Mouse (Mus musculus): ENCODE data around the gene Ankmy2. TPM values are rescaled to one million over a fixed set of nuclear protein-coding genes. Genes with fewer than 3 reads are reported as not detected.
"Not testable (repeated sequence)": the region's sequence is repeated elsewhere in the genome, so short reads cannot be mapped to it uniquely, and the experiment has no call there.

Ankmy2 gene
- polyA plus RNA-seq, 1 experiment from 2014 or later: 25.8 TPM

DNA sequence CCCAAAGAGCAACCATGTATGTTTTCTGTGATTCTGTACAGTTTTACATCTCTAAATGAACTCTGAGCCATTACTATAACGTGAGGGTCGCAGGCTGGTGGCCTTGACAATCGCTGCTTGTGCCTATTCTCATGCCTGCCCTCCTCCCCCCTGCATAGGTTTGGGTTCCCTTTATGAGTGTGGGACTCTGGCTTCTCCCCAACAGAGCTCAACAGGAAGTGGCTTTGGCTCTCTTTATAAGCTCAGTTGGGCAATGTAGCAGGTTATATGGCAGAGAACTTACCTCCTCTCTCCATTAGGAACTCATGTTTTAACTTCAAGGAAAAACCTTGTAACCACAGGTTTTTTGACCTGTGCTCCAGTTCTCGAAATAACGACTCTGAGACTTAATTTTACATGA, 33.4 kb downstream of the Ankmy2 start:
- Histone ChIP-seq H3K9me3 (ENCODE audit: control insufficient read depth) (no peaks in the 10 kb centered on the region), H3K4me1 (replicated peaks; ENCODE audit: control insufficient read depth, insufficient read depth, low read length) (0 out of 2 replicates have a peak, but pooled peaks cover 4% of the 10 kb centered on the region), H3K4me3 (ENCODE audit: low read depth, low read length) (no peak overlapping the region), H3K27ac (ENCODE audit: low read depth, low read length) (no peak overlapping the region), H3K36me3 (ENCODE audit: control insufficient read depth, insufficient read depth) (peaks cover 66% of the 10 kb centered on the region), H3K9ac (ENCODE audit: low read depth, low read length) (no peak overlapping the region), H3K4me2 (replicated peaks; ENCODE audit: low read depth) (no peak overlapping the region), H3K27me3 (replicated peaks; ENCODE audit: control insufficient read depth, insufficient read depth, low read length) (no peaks in the 10 kb centered on the region)
- no peak for TF ChIP-seq CTCF (IDR thresholded peaks at IDR 0.05; ENCODE audit: low read depth)
- ATAC-seq: no peak
- 83% methylated on average over 5 of the region's 5 CpGs for WGBS

DNA sequence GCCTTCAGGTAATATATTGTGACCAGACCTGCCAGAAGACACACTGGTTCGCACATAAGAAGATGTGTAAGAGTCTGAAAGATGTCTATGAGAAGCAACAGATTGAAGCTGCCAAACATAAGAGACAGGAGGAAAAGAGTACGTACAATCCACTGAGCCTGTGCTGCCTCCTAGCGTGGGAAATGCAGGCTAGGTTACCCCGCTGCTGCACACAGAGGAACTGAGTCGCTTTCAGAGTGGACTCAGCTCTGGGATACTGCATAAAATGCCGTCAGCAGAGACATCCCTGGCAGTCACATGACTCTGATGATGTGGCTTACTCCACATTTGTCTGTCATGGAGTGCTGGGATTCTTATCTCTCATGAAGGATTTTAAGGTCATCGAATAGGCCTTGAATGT, 38.1 kb downstream of the Ankmy2 start:
- Histone ChIP-seq H3K4me1 (replicated peaks; ENCODE audit: control insufficient read depth, insufficient read depth, low read length) (no peaks in the 10 kb centered on the region), H3K27me3 (replicated peaks; ENCODE audit: control insufficient read depth, insufficient read depth, low read length) (no peaks in the 10 kb centered on the region), H3K4me2 (replicated peaks; ENCODE audit: low read depth) (no peak overlapping the region), H3K9ac (ENCODE audit: low read depth, low read length) (no peak overlapping the region), H3K36me3 (ENCODE audit: control insufficient read depth, insufficient read depth) (peaks cover 58% of the 10 kb centered on the region), H3K4me3 (ENCODE audit: low read depth, low read length) (no peak overlapping the region), H3K27ac (ENCODE audit: low read depth, low read length) (no peak overlapping the region), H3K9me3 (ENCODE audit: control insufficient read depth) (0 out of 2 replicates have a peak, but pooled peaks cover 3% of the 10 kb centered on the region)
- no peak for ATAC-seq
- WGBS: 94% methylated on average over 7 of the region's 7 CpGs
- no peak for TF ChIP-seq CTCF (IDR thresholded peaks at IDR 0.05; ENCODE audit: low read depth)

DNA sequence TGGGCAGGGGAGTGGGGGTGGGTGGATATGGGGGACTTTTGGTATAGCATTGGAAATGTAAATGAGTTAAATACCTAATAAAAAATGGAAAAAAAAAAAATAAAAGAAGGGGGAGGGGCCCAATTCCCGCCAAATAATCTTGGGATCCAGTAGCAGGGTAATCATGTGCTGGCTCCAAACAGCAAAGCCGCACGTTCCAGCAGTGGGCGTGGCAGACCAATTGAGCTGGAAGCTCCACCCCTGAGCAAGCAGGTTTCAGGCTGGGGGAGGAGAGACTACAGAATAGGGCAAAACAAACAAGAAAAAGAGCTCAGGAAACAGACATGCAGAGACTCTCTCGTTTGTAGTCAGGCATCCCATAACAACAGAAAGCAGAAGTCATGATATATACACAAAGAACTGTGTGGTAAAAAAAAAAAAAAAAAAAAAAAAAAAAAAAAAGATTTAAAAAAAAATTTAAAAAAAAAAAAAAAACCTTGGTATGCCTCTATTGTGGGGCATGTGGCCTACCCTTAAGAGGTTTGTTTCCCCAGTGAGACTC, 48.7 kb downstream of the Ankmy2 start:
- not testable (repeated sequence) for H3K27ac ChIP-seq (ENCODE audit: low read depth, low read length); H3K27me3 ChIP-seq (replicated peaks; ENCODE audit: control insufficient read depth, insufficient read depth, low read length); H3K4me3 ChIP-seq (ENCODE audit: low read depth, low read length); H3K4me1 ChIP-seq (replicated peaks; ENCODE audit: control insufficient read depth, insufficient read depth, low read length); H3K9me3 ChIP-seq (ENCODE audit: control insufficient read depth); H3K9ac ChIP-seq (ENCODE audit: low read depth, low read length); H3K4me2 ChIP-seq (replicated peaks; ENCODE audit: low read depth); H3K36me3 ChIP-seq (ENCODE audit: control insufficient read depth, insufficient read depth)
- 40% methylated on average over 5 of the region's 5 CpGs for WGBS
- ATAC-seq: 0 out of 2 replicates have a peak, but pooled peaks have one; percentile 45

DNA sequence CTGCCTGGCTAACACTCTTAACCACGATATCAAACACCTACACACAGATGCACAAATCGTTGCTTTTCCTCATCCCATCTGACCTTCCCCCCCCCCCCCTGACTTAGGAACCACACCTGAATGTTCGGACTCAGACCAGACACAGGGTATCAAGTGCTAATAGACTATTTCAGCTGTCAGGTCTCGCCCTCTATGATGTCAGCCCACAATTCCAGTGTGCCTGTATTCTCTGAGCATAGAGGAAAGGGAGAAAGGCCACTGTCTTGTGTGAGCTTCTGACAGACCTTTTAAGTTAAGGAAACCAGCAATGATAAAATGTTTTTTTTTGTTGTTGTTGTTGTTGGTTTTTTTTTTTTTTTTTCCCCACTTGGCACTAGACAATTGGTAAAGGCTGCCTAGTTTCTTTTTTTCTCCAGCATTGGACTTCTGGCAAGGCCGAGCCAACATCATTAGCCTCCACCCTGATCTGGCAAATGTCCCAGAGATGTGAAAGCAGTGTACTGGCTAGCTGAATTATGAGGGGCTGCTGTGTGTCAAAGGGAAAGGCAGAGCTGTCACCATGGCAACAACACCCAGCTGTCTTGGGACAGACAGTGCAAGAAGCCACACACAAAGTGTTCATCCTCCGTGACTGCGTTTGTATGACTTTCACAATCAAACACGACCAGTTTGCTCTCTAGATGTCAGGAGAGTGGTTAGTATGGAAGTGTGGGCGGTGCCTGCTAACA, 50.3 kb downstream of the Ankmy2 start:
- no peak overlapping the region for H3K4me3 ChIP-seq (ENCODE audit: low read depth, low read length)
- H3K27ac ChIP-seq (ENCODE audit: low read depth, low read length): no peak overlapping the region
- no peak for TF ChIP-seq CTCF (IDR thresholded peaks at IDR 0.05; ENCODE audit: low read depth)
- H3K9me3 ChIP-seq (ENCODE audit: control insufficient read depth): no peaks in the 10 kb centered on the region
- no peaks in the 10 kb centered on the region for H3K27me3 ChIP-seq (replicated peaks; ENCODE audit: control insufficient read depth, insufficient read depth, low read length)
- 54% methylated on average over 9 of the region's 9 CpGs for WGBS
- H3K36me3 ChIP-seq (ENCODE audit: control insufficient read depth, insufficient read depth): no peaks in the 10 kb centered on the region
- H3K4me1 ChIP-seq (replicated peaks; ENCODE audit: control insufficient read depth, insufficient read depth, low read length): no peaks in the 10 kb centered on the region
- ATAC-seq: peak; percentile 54; the same call in 1 of the 2 replicates
- peak overlapping the region; percentile 40 for H3K4me2 ChIP-seq (replicated peaks; ENCODE audit: low read depth)
- no peak overlapping the region for H3K9ac ChIP-seq (ENCODE audit: low read depth, low read length)

DNA sequence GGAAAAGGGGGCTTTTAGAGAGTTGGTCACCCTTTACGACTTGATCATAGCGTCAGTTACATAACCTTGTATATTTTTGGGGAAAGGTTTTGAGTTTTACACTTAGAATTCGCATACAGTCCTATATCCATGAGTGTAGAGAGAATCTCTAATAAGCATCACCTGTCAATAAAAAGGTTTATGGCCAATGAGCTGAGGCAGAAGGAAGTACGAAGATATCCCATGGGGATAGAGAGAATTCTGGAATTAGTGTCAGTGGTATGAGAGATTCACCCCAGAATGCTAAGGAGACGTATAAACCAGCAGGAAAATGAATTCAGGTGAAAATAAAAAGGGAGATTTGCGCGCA, 50.9 kb downstream of the Ankmy2 start:
- WGBS: 70% methylated on average over 7 of the region's 7 CpGs

DNA sequence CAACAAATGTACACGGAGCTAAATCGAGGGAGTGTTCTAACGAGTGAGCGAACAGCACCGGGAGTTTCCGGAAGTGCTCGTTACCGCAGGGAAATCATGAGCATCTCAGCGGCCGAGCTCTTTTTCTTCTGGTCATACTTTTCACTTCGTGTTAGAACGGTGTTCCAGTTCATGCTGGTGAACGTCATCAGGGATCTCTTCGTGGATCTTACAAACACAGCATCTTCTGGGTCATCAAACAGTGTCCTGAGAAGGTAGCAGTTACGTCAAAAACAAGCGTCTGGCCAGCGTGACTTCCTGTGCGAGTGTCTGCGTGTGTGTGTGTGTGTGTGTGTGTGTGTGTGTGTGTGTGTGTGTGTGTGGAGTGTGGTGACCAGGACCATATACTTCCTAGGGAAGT, 51.5 kb downstream of the Ankmy2 start:
- Histone ChIP-seq H3K4me1 (replicated peaks; ENCODE audit: control insufficient read depth, insufficient read depth, low read length) (no peaks in the 10 kb centered on the region), H3K9ac (ENCODE audit: low read depth, low read length) (no peak overlapping the region), H3K36me3 (ENCODE audit: control insufficient read depth, insufficient read depth) (no peaks in the 10 kb centered on the region), H3K9me3 (ENCODE audit: control insufficient read depth) (no peaks in the 10 kb centered on the region), H3K4me3 (ENCODE audit: low read depth, low read length) (no peak overlapping the region), H3K4me2 (replicated peaks; ENCODE audit: low read depth) (peak overlapping the region; percentile 40), H3K27me3 (replicated peaks; ENCODE audit: control insufficient read depth, insufficient read depth, low read length) (no peaks in the 10 kb centered on the region), H3K27ac (ENCODE audit: low read depth, low read length) (no peak overlapping the region)
- no peak for ATAC-seq
- TF ChIP-seq CTCF (IDR thresholded peaks at IDR 0.05; ENCODE audit: low read depth): no peak
- 70% methylated on average over 19 of the region's 19 CpGs for WGBS

More for the DNA sequence above, 50.9 kb downstream of the Ankmy2 start:
- Histone ChIP-seq H3K4me1 (replicated peaks; ENCODE audit: control insufficient read depth, insufficient read depth, low read length) (no peaks in the 10 kb centered on the region), H3K36me3 (ENCODE audit: control insufficient read depth, insufficient read depth) (no peaks in the 10 kb centered on the region), H3K27me3 (replicated peaks; ENCODE audit: control insufficient read depth, insufficient read depth, low read length) (no peaks in the 10 kb centered on the region), H3K27ac (ENCODE audit: low read depth, low read length) (no peak overlapping the region), H3K4me2 (replicated peaks; ENCODE audit: low read depth) (peak overlapping the region; percentile 40), H3K9me3 (ENCODE audit: control insufficient read depth) (no peaks in the 10 kb centered on the region), H3K4me3 (ENCODE audit: low read depth, low read length) (no peak overlapping the region), H3K9ac (ENCODE audit: low read depth, low read length) (no peak overlapping the region)
- no peak for ATAC-seq
- no peak for TF ChIP-seq CTCF (IDR thresholded peaks at IDR 0.05; ENCODE audit: low read depth)

Data from intestine, postnatal 0 days (tissue).